Mouse (Mus musculus) heart, postnatal 0 days (tissue): ENCODE measurements around the gene Cetn4.

ENCODE experiments used
- CTCF ChIP-seq: IDR thresholded peaks from 2 replicates; pipeline ENCODE4 v1.5.1; 2016; ENCODE audit warnings: antibody characterized with exemption, control low read depth, low read depth
- EP300 ChIP-seq: IDR thresholded peaks from 2 replicates; pipeline ENCODE4 v1.6.1; 2016; ENCODE audit warnings: antibody characterized with exemption, low read depth

GRCm38 (mm10) chr3:37312370-37312941 lies at the start of gene Cetn4, which contains the start of gene Bbs12:
- no peak for TF ChIP-seq CTCF
- TF ChIP-seq EP300 = no peak
